Mouse (Mus musculus): ENCODE results near the gene Cxcr5. TPM values are rescaled to one million over a fixed set of nuclear protein-coding genes. Genes with fewer than 3 reads are reported as not detected.
"Not testable (repeated sequence)": the region's sequence is repeated elsewhere in the genome, so short reads cannot be mapped to it uniquely, and the experiment has no call there.

The Cxcr5 gene
- polyA plus RNA-seq, 1 experiment from 2014 or later: not detected

DNA sequence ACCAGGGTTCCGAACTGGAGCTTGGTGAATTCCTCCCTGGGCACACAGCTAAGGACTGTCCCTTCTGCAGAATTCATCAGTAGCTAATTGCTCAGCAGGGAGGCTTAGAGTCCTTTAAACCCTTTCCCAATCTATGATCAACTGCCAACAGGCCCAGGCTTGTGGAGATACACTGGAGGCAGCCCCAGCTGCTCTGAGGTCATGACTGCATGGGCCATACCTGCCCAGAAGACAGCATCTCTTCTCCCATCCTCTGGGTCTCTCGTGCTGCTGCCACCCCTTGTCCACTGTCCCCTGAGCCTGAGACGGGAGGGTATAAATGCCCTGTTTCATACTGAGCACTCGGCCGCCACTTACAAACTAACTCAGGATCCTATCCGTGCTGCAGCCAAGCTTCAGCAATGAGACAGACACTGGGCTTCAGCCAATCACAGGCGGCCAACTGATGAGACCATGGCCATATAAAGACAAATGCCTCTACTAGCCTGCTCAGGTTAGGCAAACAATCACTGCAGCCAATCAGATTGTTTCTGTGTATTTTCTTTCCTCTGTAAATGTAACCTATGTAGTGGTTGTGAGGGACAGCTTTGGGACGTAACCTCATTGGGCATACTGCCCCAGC lies 25.1 kb upstream of the Cxcr5 start:
- Histone ChIP-seq H3K9ac (replicated peaks) (no peak overlapping the region), H3K9me3 (replicated peaks) (no peaks in the 10 kb centered on the region), H3K27me3 (replicated peaks) (no peaks in the 10 kb centered on the region), H3K36me3 (no peaks in the 10 kb centered on the region), H3K4me2 (no peak overlapping the region), H3K27ac (replicated peaks) (no peak overlapping the region), H3K4me3 (replicated peaks) (no peak overlapping the region), H3K4me1 (peaks cover 6% of the 10 kb centered on the region; the same call in 1 of the 2 replicates)
- ATAC-seq (ENCODE audit: low FRiP score): no peak
- 66% methylated on average over 8 of the region's 8 CpGs for WGBS

DNA sequence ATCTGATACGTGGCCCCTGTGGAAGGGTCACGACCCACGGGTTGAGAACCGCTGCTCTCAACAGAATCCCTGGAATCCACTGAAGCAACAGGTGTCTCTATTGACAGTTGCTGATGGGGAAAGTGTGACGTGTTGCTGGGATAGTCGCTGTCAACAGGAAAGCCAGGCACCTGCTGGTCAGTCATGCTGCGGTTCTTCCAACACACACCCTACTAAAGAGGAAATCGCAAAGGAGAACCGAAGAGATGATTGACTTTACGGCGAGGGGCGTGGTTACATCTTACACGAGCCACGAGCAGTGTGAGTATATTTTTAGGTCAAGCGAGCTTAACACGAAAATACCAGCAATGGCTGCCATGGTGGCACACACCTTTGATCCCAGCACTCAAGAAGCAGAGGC lies 20.7 kb upstream of the Cxcr5 start:
- WGBS: 87% methylated on average over 16 of the region's 16 CpGs
- H3K36me3 ChIP-seq: no peaks in the 10 kb centered on the region
- no peak overlapping the region for H3K27ac ChIP-seq (replicated peaks)
- H3K4me3 ChIP-seq (replicated peaks): no peak overlapping the region
- H3K4me1 ChIP-seq: peaks cover 11% of the 10 kb centered on the region
- ATAC-seq (ENCODE audit: low FRiP score): no peak
- H3K9me3 ChIP-seq (replicated peaks): no peaks in the 10 kb centered on the region
- H3K4me2 ChIP-seq: no peak overlapping the region
- no peaks in the 10 kb centered on the region for H3K27me3 ChIP-seq (replicated peaks)
- H3K9ac ChIP-seq (replicated peaks): no peak overlapping the region

DNA sequence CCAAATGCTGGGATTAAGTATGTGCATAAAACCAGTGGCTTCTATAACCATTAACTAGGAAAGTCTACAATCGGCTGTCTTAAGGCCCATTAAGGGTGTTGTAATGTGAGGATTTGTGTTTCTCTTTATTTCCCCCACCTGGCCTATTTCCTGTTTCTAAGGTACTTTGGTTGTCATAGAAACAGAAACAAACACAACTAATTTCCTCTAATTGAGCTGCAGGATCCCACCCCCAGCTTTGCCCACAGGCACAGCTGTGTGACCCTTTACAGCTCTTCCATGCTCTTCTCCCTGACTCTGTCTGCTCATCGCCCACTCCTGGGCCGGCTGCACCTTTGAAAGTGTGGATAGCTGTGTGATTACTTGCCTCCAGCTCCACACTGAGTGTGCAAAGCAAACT lies 19.7 kb upstream of the Cxcr5 start:
- Histone ChIP-seq H3K36me3 (no peaks in the 10 kb centered on the region), H3K4me1 (peaks cover 6% of the 10 kb centered on the region), H3K9ac (replicated peaks) (no peak overlapping the region), H3K27ac (replicated peaks) (no peak overlapping the region), H3K4me3 (replicated peaks) (no peak overlapping the region), H3K27me3 (replicated peaks) (no peaks in the 10 kb centered on the region), H3K9me3 (replicated peaks) (no peaks in the 10 kb centered on the region), H3K4me2 (peak overlapping the region; percentile 2; the same call in 1 of the 2 replicates)
- 14% methylated on average over 3 of the region's 3 CpGs for WGBS
- peak; percentile 50; the same call in 1 of the 2 replicates for ATAC-seq (ENCODE audit: low FRiP score)

DNA sequence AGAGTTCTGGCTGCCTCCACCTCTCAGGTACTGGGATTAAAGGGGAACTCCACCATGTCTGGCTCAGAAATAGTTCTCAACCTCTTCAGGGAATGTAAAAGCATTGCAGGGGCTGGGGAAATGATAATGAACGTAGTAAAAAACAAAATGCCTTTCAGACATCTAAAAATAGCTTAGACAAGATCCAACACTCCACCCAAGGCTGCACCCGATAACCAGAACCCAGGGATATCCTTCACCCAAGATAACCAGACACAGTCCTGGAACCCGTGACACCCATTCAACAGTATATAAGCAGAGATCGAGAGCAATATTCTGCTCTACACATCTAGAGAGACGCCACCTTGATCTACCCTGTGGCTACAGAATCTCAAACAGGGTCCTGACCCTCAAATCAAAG lies 18.4 kb upstream of the Cxcr5 start:
- ATAC-seq (ENCODE audit: low FRiP score): no peak
- H3K4me2 ChIP-seq: no peak overlapping the region
- no peak overlapping the region for H3K9ac ChIP-seq (replicated peaks)
- no peak overlapping the region for H3K27ac ChIP-seq (replicated peaks)
- WGBS: 92% methylated on average over 5 of the region's 5 CpGs
- peaks cover 5% of the 10 kb centered on the region for H3K4me1 ChIP-seq
- H3K36me3 ChIP-seq: no peaks in the 10 kb centered on the region
- no peak overlapping the region for H3K4me3 ChIP-seq (replicated peaks)
- H3K9me3 ChIP-seq (replicated peaks): no peaks in the 10 kb centered on the region
- H3K27me3 ChIP-seq (replicated peaks): no peaks in the 10 kb centered on the region

DNA sequence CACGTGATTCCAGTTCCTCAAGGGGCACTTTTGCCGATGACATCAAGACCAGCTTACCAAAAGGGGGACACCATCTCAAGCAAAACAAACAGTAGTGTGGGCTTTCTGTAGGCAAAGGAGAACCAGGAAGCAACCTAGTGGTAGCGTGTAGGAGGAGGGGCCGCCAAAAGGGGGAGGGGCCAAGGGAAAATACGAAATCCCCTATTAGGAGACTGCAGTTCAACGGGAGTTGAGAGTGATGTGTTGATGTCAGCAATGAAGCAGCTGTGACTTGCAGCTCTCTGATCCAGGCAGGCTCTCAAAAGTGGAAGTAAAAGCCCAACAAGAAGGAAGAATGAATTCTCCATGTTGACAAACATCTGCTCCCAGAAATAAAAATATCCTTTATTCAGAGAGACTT lies 17.7 kb upstream of the Cxcr5 start:
- Histone ChIP-seq H3K4me2 (no peak overlapping the region), H3K27me3 (replicated peaks) (no peaks in the 10 kb centered on the region), H3K9me3 (replicated peaks) (no peaks in the 10 kb centered on the region), H3K27ac (replicated peaks) (no peak overlapping the region), H3K4me3 (replicated peaks) (no peak overlapping the region), H3K4me1 (peaks cover 5% of the 10 kb centered on the region), H3K36me3 (no peaks in the 10 kb centered on the region), H3K9ac (replicated peaks) (no peak overlapping the region)
- WGBS: 52% methylated on average over 6 of the region's 6 CpGs
- ATAC-seq (ENCODE audit: low FRiP score): no peak

DNA sequence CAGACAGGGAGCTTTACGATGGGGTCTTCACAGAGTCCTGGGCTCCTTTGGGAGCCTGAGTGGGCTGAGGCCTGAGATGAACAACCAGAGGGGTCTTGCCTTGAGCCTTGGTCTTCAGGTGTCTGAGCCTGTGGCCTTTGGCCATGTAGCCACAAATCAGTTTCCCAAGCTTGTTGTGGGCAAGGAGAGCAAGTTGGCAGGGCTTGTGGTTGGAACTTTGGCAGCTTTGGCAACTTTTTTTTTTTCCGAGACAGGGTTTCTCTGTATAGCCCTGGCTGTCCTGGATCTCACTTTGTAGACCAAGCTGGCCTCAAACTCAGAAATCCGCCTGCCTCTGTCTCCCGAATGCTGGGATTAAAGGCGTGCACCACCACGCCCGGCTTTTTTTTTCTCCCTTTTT lies 14.4 kb upstream of the Cxcr5 start:
- H3K27ac ChIP-seq (replicated peaks); H3K9ac ChIP-seq (replicated peaks); H3K4me1 ChIP-seq; H3K4me3 ChIP-seq (replicated peaks); H3K9me3 ChIP-seq (replicated peaks); ATAC-seq (ENCODE audit: low FRiP score); H3K36me3 ChIP-seq; H3K4me2 ChIP-seq; H3K27me3 ChIP-seq (replicated peaks): not testable (repeated sequence)
- 89% methylated on average over 7 of the region's 7 CpGs for WGBS

DNA sequence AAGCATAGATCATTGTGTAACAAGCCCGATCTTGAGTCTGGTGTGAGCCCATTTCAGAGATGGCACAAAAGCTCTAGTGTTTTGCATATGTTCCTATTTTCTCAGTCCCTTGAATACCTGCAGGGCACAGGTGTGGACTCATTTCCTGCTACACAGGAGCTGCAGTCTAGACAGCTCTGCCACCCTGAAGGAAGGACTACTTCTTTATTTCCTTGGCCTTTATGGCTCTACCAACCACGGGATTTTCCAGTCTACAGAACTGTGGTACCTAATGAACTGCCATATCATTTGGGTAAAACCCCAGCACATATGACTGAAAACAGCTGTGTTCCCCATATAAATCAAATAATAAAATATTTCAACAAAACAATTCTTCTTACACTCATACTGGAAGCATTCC lies 13.4 kb upstream of the Cxcr5 start:
- ATAC-seq (ENCODE audit: low FRiP score): no peak
- no peak overlapping the region for H3K4me2 ChIP-seq
- H3K27me3 ChIP-seq (replicated peaks): no peaks in the 10 kb centered on the region
- WGBS: 90% methylated on average over 2 of the region's 2 CpGs
- H3K36me3 ChIP-seq: no peaks in the 10 kb centered on the region
- no peaks in the 10 kb centered on the region for H3K9me3 ChIP-seq (replicated peaks)
- H3K4me3 ChIP-seq (replicated peaks): no peak overlapping the region
- H3K4me1 ChIP-seq: no peaks in the 10 kb centered on the region
- no peak overlapping the region for H3K9ac ChIP-seq (replicated peaks)
- H3K27ac ChIP-seq (replicated peaks): no peak overlapping the region

DNA sequence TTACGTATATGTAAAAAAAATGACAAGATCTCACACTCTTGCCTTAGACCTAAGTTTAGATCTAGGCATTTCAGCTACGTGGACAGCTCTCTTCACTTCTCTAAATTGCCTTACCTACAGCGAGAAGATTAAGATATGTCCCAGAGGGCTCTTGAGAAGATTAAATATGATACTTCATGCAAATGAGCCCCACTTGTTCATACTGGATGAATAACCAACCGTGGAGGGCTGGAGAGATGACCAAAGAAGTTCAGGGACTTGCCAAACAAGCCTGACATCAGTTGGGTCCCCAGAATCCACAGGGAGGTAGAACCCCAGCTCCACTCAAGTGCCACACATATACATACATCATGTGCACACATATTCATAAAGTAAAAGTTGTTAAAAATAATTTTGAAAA lies 11.6 kb upstream of the Cxcr5 start:
- Histone ChIP-seq H3K27me3 (replicated peaks) (no peaks in the 10 kb centered on the region), H3K9ac (replicated peaks) (no peak overlapping the region), H3K27ac (replicated peaks) (no peak overlapping the region), H3K4me2 (no peak overlapping the region), H3K9me3 (replicated peaks) (no peaks in the 10 kb centered on the region), H3K36me3 (no peaks in the 10 kb centered on the region), H3K4me1 (no peaks in the 10 kb centered on the region), H3K4me3 (replicated peaks) (no peak overlapping the region)
- 79% methylated on average over 4 of the region's 4 CpGs for WGBS
- no peak for ATAC-seq (ENCODE audit: low FRiP score)

DNA sequence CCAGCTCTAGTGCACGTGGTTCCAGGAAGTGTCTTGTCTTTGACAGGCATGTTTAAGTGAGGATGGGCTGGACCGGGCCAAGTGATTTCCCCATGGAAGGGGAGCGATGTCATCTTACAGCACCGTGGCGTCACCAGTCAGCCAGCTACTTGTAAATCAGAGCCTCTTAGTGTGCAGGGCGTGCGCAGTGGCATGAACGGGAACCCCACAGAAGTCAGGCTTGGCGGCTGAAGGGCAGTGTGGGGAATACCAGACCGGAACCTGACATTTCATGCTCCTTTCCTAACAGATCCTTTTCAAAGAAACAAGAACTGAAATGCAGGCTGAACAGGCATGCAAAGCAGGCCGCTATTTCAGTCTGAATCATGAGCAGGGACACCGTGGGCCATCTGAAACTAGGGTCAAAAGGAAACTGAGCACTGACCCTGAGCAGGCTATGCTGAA lies 9.3 kb upstream of the Cxcr5 start:
- no peak for ATAC-seq (ENCODE audit: low FRiP score)
- WGBS: 73% methylated on average over 12 of the region's 12 CpGs

DNA sequence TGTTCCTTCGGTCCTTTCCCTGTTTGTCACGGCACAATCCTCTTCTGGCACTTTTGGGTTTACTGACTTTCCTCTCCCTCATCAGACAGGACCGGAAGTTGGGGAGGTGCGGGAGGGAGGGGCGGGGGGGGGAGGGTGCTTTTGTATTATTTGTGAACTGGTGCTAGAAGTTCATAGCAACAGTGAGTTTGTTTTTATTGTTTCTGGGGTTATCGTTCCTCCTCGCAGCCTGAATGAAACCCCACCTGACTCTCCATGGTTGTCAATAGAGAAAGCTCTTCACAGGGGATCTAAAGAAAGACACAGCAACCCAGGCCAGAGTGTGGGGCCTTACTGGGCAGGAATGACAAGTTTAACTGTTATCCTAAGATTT lies 6.4 kb upstream of the Cxcr5 start:
- no peak for ATAC-seq (ENCODE audit: low FRiP score)
- no peak overlapping the region for H3K9ac ChIP-seq (replicated peaks)
- no peak overlapping the region for H3K4me3 ChIP-seq (replicated peaks)
- no peaks in the 10 kb centered on the region for H3K4me1 ChIP-seq
- 33% methylated on average over 7 of the region's 7 CpGs for WGBS
- H3K36me3 ChIP-seq: no peaks in the 10 kb centered on the region
- no peak overlapping the region for H3K4me2 ChIP-seq
- H3K27me3 ChIP-seq (replicated peaks): no peaks in the 10 kb centered on the region
- no peaks in the 10 kb centered on the region for H3K9me3 ChIP-seq (replicated peaks)
- H3K27ac ChIP-seq (replicated peaks): no peak overlapping the region

More for the DNA sequence above, 9.3 kb upstream of the Cxcr5 start:
- Histone ChIP-seq H3K9me3 (replicated peaks) (no peaks in the 10 kb centered on the region), H3K9ac (replicated peaks) (no peak overlapping the region), H3K4me1 (no peaks in the 10 kb centered on the region), H3K27me3 (replicated peaks) (no peaks in the 10 kb centered on the region), H3K27ac (replicated peaks) (no peak overlapping the region), H3K4me2 (no peak overlapping the region), H3K36me3 (no peaks in the 10 kb centered on the region), H3K4me3 (replicated peaks) (no peak overlapping the region)

DNA sequence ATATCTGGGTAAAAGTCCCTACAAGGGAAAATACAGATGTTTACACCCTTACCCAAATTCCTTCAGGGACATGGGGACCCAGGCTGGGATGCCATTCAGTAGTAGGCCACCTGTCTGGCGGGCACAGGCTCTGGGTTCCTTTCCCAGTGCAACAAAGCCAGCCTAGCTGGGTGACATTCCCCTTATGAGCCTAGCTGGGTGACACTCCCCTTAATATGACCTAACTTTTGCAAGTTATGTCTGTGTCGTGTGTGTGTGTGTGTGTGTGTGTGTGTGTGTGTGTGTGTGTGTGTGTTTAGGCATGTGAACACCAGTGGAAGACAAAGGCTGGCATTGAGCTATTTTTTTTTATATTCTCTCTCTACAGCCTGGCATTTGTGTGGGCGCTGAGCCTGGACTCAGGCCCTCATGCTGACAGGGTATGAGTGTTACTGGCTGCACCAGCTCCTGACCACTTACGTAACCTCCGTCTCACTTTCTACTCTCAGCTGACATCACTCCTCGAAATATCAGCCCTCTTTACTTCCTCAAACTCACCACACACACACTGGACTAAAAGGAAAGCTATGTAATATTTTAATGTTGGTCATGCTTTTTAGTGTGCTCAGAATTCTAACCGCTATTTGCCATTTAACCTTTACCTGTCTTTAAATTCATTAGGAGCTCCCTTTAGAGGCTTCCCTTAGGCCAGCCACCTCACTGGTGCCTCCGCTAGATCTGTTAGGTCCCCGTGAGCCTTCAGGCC lies 5.8 kb upstream of the Cxcr5 start:
- H3K4me1 ChIP-seq: no peaks in the 10 kb centered on the region
- no peak overlapping the region for H3K27ac ChIP-seq (replicated peaks)
- no peak overlapping the region for H3K4me2 ChIP-seq
- H3K9me3 ChIP-seq (replicated peaks): no peaks in the 10 kb centered on the region
- no peak overlapping the region for H3K9ac ChIP-seq (replicated peaks)
- 79% methylated on average over 9 of the region's 9 CpGs for WGBS
- ATAC-seq (ENCODE audit: low FRiP score): no peak
- no peaks in the 10 kb centered on the region for H3K36me3 ChIP-seq
- no peaks in the 10 kb centered on the region for H3K27me3 ChIP-seq (replicated peaks)
- H3K4me3 ChIP-seq (replicated peaks): no peak overlapping the region

DNA sequence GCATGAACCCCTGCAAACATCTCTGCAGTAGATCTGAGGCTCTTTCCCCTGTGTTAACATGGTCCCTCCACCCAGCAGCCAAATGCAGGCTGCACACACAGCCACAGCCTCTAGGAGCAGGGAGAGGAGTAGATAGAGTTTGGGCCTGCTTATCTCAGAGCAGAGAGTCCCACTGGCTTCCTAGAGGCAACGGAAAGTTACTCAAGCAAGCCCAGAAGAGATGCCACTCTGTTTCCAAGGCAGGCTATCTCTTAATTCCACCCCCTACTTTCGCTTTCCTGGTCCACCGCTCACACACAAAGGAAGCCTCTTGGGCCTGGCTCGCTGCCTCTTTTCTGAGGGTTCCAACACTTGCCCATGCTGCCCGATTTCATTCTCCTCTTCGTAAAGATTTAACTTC lies 3.7 kb upstream of the Cxcr5 start:
- no peak overlapping the region for H3K9ac ChIP-seq (replicated peaks)
- H3K27ac ChIP-seq (replicated peaks): 0 out of 2 replicates have a peak overlapping the region, but pooled peaks have one; percentile 13
- H3K4me2 ChIP-seq: no peak overlapping the region
- no peak overlapping the region for H3K4me3 ChIP-seq (replicated peaks)
- WGBS: 33% methylated on average over 6 of the region's 6 CpGs
- H3K27me3 ChIP-seq (replicated peaks): no peaks in the 10 kb centered on the region
- peaks cover 6% of the 10 kb centered on the region; the same call in 1 of the 2 replicates for H3K4me1 ChIP-seq
- H3K9me3 ChIP-seq (replicated peaks): no peaks in the 10 kb centered on the region
- no peaks in the 10 kb centered on the region for H3K36me3 ChIP-seq
- ATAC-seq (ENCODE audit: low FRiP score): no peak

All from neural tube, embryonic 15.5 days (tissue).